Mouse (Mus musculus): Measurements from ENCODE around the gene Itga6. TPM values are rescaled to one million over a fixed set of nuclear protein-coding genes. Genes with fewer than 3 reads are reported as not detected.

Gene Itga6
- polyA plus RNA-seq, 1 experiment, result 160 TPM

DNA sequence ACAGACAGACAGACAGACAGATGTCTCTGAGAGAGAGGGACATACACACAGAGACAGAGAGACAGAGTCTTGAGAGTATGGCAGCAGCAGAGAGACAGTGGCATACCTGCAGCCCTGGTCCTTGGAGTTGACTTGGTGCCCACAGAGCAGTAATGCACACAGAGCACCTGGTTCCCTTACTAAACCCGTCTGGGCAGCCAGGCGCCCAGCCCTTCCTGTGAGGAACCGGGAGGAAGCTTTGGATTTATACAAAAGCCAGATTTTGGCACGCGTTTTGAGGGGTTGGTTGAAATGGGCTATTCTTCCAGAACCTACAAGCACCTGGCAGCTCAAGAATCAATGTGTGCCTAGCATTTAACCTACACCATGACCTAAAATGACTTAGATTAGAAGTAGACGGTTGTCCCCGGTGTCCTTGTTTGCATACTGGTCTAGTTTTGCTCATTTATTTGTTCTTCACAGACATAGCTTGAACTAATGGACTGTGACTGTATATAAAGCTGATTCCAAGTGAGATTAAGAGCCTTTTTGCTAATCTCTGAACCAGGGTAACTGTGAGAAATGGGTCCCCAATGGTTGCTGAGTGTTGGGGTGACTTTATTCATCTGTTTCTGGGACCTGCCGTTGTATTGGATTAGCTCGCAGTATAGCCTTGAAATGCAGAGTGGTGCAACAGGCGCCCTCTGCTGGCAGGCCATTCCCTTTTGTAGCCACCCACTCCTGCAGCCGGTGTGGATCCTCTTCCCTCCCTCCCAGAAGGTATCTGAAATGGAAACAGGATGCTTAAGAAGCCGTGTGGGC, 67.0 kb downstream of the Itga6 start:
- Histone ChIP-seq H3K4me3 (ENCODE audit: insufficient read depth, low read length) (no peak overlapping the region), H3K4me1 (ENCODE audit: control insufficient read depth, insufficient read depth, low read length) (peaks cover 64% of the 10 kb centered on the region), H3K27ac (ENCODE audit: insufficient read depth, low read depth, low read length) (no peak overlapping the region)
- TF ChIP-seq POLR2A (IDR thresholded peaks at IDR 0.05; ENCODE audit: borderline replicate concordance, low read depth, low read length), result no peak
- peak; percentile 86 for TF ChIP-seq CTCF (IDR thresholded peaks at IDR 0.05; ENCODE audit: low read depth, low read length)

DNA sequence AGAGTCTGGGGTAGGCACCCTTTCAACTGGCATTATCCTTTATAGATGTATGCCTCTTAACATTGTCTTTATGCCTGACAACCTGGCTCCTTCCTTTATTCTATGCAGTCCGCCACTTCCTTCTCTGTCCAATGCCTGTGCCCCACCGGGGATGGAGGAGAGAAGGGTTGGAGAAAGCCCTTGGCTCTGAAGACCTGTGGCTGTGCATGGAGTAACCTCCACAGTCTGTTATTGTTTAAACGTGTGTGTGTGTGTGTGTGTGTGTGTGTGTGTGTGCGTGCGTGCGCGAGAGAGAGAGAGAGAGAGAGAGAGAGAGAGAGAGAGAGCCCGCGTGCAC, 67.6 kb downstream of the Itga6 start:
- Histone ChIP-seq H3K27ac (ENCODE audit: insufficient read depth, low read depth, low read length) (no peak overlapping the region), H3K4me1 (ENCODE audit: control insufficient read depth, insufficient read depth, low read length) (peaks cover 61% of the 10 kb centered on the region), H3K4me3 (ENCODE audit: insufficient read depth, low read length) (no peak overlapping the region)
- TF ChIP-seq POLR2A (IDR thresholded peaks at IDR 0.05; ENCODE audit: borderline replicate concordance, low read depth, low read length) (no peak), CTCF (IDR thresholded peaks at IDR 0.05; ENCODE audit: low read depth, low read length) (no peak)

DNA sequence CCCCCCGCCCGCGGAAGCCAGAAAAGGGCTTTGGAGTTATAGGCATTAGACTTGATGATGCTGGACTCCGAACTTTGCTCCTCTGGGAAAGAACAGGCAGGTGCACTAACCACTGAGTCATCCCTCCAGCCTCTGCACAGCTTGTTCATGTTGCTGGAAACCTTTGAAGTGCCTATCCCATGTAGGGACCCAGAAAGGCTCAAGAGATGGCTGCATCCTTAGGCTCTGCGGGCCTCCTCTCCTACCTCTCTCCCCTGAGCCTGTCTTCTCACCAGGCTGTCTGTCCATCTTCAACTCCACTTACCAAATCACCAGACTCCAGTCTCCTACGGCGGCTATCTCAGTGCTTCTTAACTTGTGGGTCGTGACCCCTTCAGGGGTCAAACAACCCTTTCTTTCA, 68.0 kb downstream of the Itga6 start:
- no peak overlapping the region for H3K4me3 ChIP-seq (ENCODE audit: insufficient read depth, low read length)
- no peak overlapping the region for H3K27ac ChIP-seq (ENCODE audit: insufficient read depth, low read depth, low read length)
- peaks cover 60% of the 10 kb centered on the region for H3K4me1 ChIP-seq (ENCODE audit: control insufficient read depth, insufficient read depth, low read length)
- TF ChIP-seq CTCF (IDR thresholded peaks at IDR 0.05; ENCODE audit: low read depth, low read length), result no peak
- TF ChIP-seq POLR2A (IDR thresholded peaks at IDR 0.05; ENCODE audit: borderline replicate concordance, low read depth, low read length), result no peak

DNA sequence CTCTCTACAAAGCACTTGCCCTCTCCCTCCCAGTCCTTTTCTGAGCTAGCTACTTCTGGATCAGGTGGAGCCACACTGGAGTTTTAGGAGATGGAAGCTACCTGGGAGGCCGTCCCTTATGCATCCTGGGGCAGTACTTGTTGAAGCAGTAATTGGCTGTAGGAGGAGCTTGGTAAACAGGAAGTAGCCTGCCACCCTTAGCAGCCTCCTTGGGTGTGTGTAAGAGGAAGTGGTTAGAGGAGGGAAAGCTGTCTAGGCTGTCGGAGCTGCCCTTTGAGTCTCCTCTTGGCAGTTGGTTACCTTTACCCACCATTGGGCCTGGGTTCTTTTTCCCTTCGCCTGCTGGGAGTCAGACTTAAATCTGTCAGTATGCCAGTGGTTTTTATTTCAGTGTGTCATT, 68.6 kb downstream of the Itga6 start:
- TF ChIP-seq POLR2A (IDR thresholded peaks at IDR 0.05; ENCODE audit: borderline replicate concordance, low read depth, low read length) (no peak), CTCF (IDR thresholded peaks at IDR 0.05; ENCODE audit: low read depth, low read length) (no peak)
- Histone ChIP-seq H3K27ac (ENCODE audit: insufficient read depth, low read depth, low read length) (peak overlapping the region; percentile 56), H3K4me3 (ENCODE audit: insufficient read depth, low read length) (no peak overlapping the region), H3K4me1 (ENCODE audit: control insufficient read depth, insufficient read depth, low read length) (peaks cover 55% of the 10 kb centered on the region)

DNA sequence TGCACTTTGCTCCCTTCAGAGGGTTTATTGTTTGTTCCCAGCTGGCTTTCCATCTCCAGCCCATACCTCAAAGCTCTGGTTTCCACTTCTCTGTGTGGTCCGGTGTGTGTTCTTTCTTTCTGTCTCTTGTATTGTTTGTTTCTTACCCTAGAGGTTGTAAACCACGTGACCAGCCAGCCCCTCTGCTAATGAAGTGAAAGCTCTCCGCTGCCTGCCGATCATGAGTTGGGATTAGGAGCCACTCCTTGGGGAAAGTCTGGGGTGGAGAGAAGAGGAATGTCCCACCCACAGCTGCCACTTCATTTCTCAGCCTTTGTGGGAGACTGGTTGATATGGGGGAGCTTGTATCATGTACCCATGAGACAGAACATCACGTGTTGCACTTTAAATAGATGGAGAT, 69.9 kb downstream of the Itga6 start:
- no peak overlapping the region for H3K27ac ChIP-seq (ENCODE audit: insufficient read depth, low read depth, low read length)

DNA sequence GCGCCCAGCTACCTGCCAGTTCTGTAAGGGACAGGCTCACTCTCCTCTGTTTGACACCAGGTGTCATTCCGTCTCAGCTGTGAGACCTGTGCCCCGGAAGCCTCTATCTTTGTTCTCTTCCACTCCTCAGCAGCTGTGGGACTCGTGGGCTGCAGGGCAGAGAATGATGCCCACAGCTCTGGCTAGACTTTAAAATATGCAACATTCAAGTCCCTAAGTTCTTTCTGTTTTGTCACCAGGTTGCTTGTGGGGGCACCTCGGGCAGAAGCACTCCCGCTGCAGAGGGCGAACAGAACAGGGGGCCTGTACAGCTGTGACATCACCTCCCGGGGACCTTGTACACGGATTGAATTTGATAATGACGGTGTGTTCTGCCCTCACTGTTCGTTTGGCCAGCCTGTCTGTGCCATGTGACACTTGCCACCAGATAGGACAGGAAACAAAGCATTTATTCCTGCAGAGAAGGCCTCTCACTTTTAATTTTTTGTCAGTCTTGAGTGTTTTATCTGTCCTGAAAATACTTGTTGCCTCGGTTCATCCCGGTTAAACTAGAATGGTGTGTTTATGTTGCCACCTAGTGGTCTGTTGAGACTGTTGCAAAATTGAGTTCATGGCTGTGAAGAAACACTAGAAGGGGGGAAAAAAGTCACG, 71.1 kb downstream of the Itga6 start:
- H3K4me3 ChIP-seq (ENCODE audit: insufficient read depth, low read length), result no peak overlapping the region
- peaks cover 41% of the 10 kb centered on the region for H3K4me1 ChIP-seq (ENCODE audit: control insufficient read depth, insufficient read depth, low read length)
- TF ChIP-seq POLR2A (IDR thresholded peaks at IDR 0.05; ENCODE audit: borderline replicate concordance, low read depth, low read length) (no peak), CTCF (IDR thresholded peaks at IDR 0.05; ENCODE audit: low read depth, low read length) (0 out of 2 replicates have a peak, but pooled peaks have one; percentile 4)
- no peak overlapping the region for H3K27ac ChIP-seq (ENCODE audit: insufficient read depth, low read depth, low read length)

More for the DNA sequence above, 69.9 kb downstream of the Itga6 start:
- H3K4me1 ChIP-seq (ENCODE audit: control insufficient read depth, insufficient read depth, low read length), result peaks cover 49% of the 10 kb centered on the region
- no peak overlapping the region for H3K4me3 ChIP-seq (ENCODE audit: insufficient read depth, low read length)
- TF ChIP-seq POLR2A (IDR thresholded peaks at IDR 0.05; ENCODE audit: borderline replicate concordance, low read depth, low read length) (no peak), CTCF (IDR thresholded peaks at IDR 0.05; ENCODE audit: low read depth, low read length) (no peak)

DNA sequence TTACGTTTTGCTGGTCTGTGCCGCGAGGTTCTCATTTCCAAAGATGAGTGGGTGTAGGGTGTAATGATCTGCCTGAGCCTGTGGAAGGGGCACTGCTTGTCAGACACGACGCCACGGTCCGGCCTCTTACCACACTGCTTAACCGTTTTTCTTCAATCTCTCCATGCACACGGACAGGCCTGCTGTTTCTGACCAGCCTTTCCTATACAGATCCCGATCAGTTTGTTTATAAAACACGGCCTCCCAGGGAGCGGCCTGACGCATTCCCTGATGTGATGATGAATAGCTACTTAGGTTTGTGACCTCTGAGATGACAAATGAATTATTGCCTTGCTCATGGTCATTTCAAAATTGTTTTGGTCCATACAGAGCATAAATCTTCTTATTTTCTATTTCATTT, 78.7 kb downstream of the Itga6 start:
- H3K4me3 ChIP-seq (ENCODE audit: insufficient read depth, low read length), result no peak overlapping the region
- H3K4me1 ChIP-seq (ENCODE audit: control insufficient read depth, insufficient read depth, low read length), result no peaks in the 10 kb centered on the region
- TF ChIP-seq POLR2A (IDR thresholded peaks at IDR 0.05; ENCODE audit: borderline replicate concordance, low read depth, low read length), result no peak
- no peak for TF ChIP-seq CTCF (IDR thresholded peaks at IDR 0.05; ENCODE audit: low read depth, low read length)
- no peak overlapping the region for H3K27ac ChIP-seq (ENCODE audit: insufficient read depth, low read depth, low read length)

DNA sequence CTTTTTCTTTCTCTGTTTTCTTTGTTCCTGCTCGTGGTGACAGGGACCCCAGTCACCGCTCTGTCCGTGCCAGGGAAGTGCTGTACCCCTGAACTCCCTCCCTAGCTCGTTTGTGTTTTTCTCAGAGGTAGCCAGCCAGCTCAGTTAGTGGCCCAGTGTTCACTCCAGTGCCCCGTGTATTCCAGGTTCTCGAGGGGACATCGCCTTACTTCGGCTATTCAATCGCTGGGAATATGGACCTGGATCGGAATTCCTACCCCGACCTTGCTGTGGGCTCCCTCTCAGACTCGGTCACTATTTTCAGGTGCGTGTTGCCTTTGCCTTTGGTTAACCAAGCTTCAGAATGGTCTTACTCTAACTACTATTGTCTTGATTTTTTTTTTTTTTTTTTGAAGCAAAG, 82.3 kb downstream of the Itga6 start:
- TF ChIP-seq POLR2A (IDR thresholded peaks at IDR 0.05; ENCODE audit: borderline replicate concordance, low read depth, low read length) (no peak), CTCF (IDR thresholded peaks at IDR 0.05; ENCODE audit: low read depth, low read length) (no peak)
- Histone ChIP-seq H3K4me1 (ENCODE audit: control insufficient read depth, insufficient read depth, low read length) (no peaks in the 10 kb centered on the region), H3K4me3 (ENCODE audit: insufficient read depth, low read length) (no peak overlapping the region), H3K27ac (ENCODE audit: insufficient read depth, low read depth, low read length) (no peak overlapping the region)

DNA sequence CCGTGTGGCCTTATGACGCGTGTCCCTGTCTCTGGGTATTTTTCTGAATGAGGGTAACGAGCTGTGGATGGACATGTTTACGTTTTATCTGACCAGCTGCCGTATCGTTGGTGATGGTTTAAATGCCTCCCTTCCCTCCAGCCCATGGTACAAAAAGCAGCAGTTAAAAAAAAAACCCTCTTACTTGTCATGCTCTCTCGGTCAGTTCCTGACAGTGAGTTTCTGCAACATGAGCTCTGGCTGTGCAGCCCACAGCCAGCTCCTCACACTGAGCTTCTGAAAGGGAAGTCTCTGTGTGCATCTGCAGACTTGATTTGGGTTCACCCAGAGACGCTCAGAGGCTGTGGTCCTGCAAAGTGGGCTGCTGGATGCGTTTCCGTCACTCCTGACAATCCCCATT, 83.5 kb downstream of the Itga6 start:
- Histone ChIP-seq H3K4me3 (ENCODE audit: insufficient read depth, low read length) (no peak overlapping the region), H3K4me1 (ENCODE audit: control insufficient read depth, insufficient read depth, low read length) (no peaks in the 10 kb centered on the region), H3K27ac (ENCODE audit: insufficient read depth, low read depth, low read length) (no peak overlapping the region)
- TF ChIP-seq POLR2A (IDR thresholded peaks at IDR 0.05; ENCODE audit: borderline replicate concordance, low read depth, low read length) (no peak), CTCF (IDR thresholded peaks at IDR 0.05; ENCODE audit: low read depth, low read length) (no peak)

DNA sequence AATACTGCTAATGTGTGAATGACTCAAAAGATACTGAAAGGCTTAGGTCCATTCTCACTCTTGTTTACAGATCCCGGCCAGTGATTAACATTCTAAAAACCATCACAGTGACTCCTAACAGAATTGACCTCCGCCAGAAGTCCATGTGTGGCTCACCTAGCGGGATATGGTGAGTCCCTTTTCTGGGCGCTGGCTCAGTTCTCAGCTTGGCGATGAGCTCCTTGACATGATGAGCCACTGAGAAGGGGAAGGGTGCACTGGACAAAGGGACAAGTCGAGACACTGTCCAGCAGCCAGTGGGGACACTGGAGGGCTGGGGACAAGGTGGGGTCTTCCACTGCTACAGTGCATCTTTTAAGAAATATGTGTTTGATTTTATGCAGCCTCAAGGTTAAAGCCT, 88.2 kb downstream of the Itga6 start:
- TF ChIP-seq CTCF (IDR thresholded peaks at IDR 0.05; ENCODE audit: low read depth, low read length) (no peak), POLR2A (IDR thresholded peaks at IDR 0.05; ENCODE audit: borderline replicate concordance, low read depth, low read length) (no peak)
- Histone ChIP-seq H3K4me3 (ENCODE audit: insufficient read depth, low read length) (no peak overlapping the region), H3K4me1 (ENCODE audit: control insufficient read depth, insufficient read depth, low read length) (no peaks in the 10 kb centered on the region), H3K27ac (ENCODE audit: insufficient read depth, low read depth, low read length) (no peak overlapping the region)
